Mouse (Mus musculus) brain, adult 10 weeks (tissue): ENCODE data around the gene Gm5129. TPM values are rescaled to one million over a fixed set of nuclear protein-coding genes. Genes with fewer than 3 reads are reported as not detected.

Experiments
- polyA plus RNA-seq: library from polyadenylated mRNA; stranded (reverse); fragments of 350-450 nt; fragmentation: Illumina TruSeq; extraction: RNeasy Lipid Tissue Mini Kit (QIAGEN cat#74804); gene quantifications from one replicate; pipeline ENCODE4 v1.2.3, GENCODE M21; 2015; ENCODE audit warnings: low read depth, low replicate concordance

Gene Gm5129
- polyA plus RNA-seq, result not detected

DNA sequence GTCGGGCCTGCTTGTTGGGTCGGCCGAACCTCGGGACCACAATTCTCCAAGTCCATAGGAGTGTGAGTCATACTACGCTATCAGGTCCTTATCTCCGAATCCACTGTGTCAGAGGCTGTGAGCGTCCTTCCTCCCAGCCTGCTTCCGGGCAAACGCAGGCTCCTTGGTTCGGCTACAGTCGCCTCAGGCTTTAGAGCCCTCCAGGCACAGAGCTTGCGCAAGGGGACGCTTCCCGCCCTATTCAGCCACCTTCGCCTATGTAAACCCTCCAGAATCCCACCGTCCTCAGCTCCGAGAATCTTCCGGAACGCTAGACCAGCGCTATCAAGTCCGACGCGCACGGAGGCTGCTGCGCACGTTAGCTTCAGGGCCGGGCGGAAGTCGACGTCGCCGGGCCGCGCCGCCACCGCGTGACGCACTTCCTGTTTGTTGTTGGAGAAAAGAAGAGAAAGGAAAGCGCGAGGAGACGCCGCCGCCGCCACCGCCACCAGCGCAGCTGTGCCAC is at the start of gene Gm5129, which contains the start of gene Dnajb6:
Gene Gm5129, minus strand, starts transcription at position 380 of the 505 bp plus-strand sequence.
Gene Dnajb6, plus strand, starts transcription at position 132 of the 505 bp plus-strand sequence.

Other genes with a start within 250 kb of the Gm5129 start
- gene Ube3c, start 166.7 kb downstream of the Gm5129 start, polyA plus RNA-seq, result 52.4 TPM
- 265 TPM for gene Dnajb6, start 248 bp downstream of the Gm5129 start, polyA plus RNA-seq